Mouse (Mus musculus) midbrain, embryonic 12.5 days (tissue): ENCODE results near the gene Slirp. TPM values are rescaled to one million over a fixed set of nuclear protein-coding genes. Genes with fewer than 3 reads are reported as not detected.
"Not testable (repeated sequence)": the region's sequence is repeated elsewhere in the genome, so short reads cannot be mapped to it uniquely, and the experiment has no call there.

Experiments used
- ATAC-seq: fragments of 200-750 bp; cut with Nextera tagmentation; 2 replicates; pipeline ENCODE4 v1.8.0; 2017; ENCODE audit warnings: low read depth, moderate TSS enrichment, moderate library complexity; ENCODE audit not compliant: low FRiP score
- H3K27ac ChIP-seq: fragments of 300-500 bp; sonication (generic); replicated peaks from 2 replicates; pipeline ENCODE4 v1.5.1; 2016; ENCODE audit warnings: mild to moderate bottlenecking
- H3K27me3 ChIP-seq: fragments of 300-500 bp; sonication (generic); 2 replicates; pipeline ENCODE4 v1.6.1; 2016; ENCODE audit warnings: mild to moderate bottlenecking
- H3K36me3 ChIP-seq: fragments of 300-500 bp; sonication (generic); 2 replicates; pipeline ENCODE4 v1.6.1; 2016
- H3K4me1 ChIP-seq: fragments of 300-500 bp; sonication (generic); 2 replicates; pipeline ENCODE4 v1.6.1; 2016
- H3K4me2 ChIP-seq: fragments of 300-500 bp; sonication (generic); replicated peaks from 2 replicates; pipeline ENCODE4 v1.6.1; 2016; ENCODE audit warnings: mild to moderate bottlenecking, moderate library complexity
- H3K4me3 ChIP-seq: fragments of 300-500 bp; sonication (generic); 2 replicates; pipeline ENCODE4 v1.5.1; 2016; ENCODE audit warnings: mild to moderate bottlenecking
- H3K9ac ChIP-seq: fragments of 300-500 bp; sonication (generic); replicated peaks from 2 replicates; pipeline ENCODE4 v1.6.1; 2016; ENCODE audit warnings: mild to moderate bottlenecking, moderate library complexity
- H3K9me3 ChIP-seq: fragments of 300-500 bp; sonication (generic); 2 replicates; pipeline ENCODE4 v1.6.1; 2016; ENCODE audit warnings: mild to moderate bottlenecking
- WGBS: fragments of 180-500 bp; shearing (Covaris S2); methylation state at CpG from one replicate; pipeline ENCODE4 v1.1.7; 2016; 5-methylcytosine and 5-hydroxymethylcytosine counted together
- polyA plus RNA-seq: library from polyadenylated mRNA; unstranded; fragments of >200 nt; fragmentation: Nextera tagmentation; extraction: Ambion mirVana; gene quantifications from 2 replicates; pipeline ENCODE4 v1.2.1, GENCODE M21; 2016

The Slirp gene
- polyA plus RNA-seq, 1 experiment from 2014 or later = 281 TPM

GRCm38 (mm10) chr12:87442177-87443114, 1.2 kb upstream of the Slirp start:
- Histone ChIP-seq H3K4me2 (peak overlapping the region; percentile 85), H3K27ac (no peak overlapping the region), H3K4me3 (peak overlapping the region; percentile 98), H3K27me3 (no peaks in the 10 kb centered on the region), H3K36me3 (peaks cover 46% of the 10 kb centered on the region), H3K4me1 (peaks cover 23% of the 10 kb centered on the region), H3K9ac (peak overlapping the region; percentile 92), H3K9me3 (no peaks in the 10 kb centered on the region)
- ATAC-seq = no peak
- WGBS = 33% methylated on average over 12 of the region's 12 CpGs

- WGBS = under 1% methylated on average over 33 of the region's 33 CpGs
- H3K27me3 ChIP-seq = no peaks in the 10 kb centered on the region
- ATAC-seq = peak; percentile 90
- peak overlapping the region; percentile 86 for H3K27ac ChIP-seq
- H3K9ac ChIP-seq = peak overlapping the region; percentile 92
- H3K36me3 ChIP-seq = peaks cover 46% of the 10 kb centered on the region
- peaks cover 23% of the 10 kb centered on the region for H3K4me1 ChIP-seq
- H3K4me3 ChIP-seq = peak overlapping the region; percentile 98
- peak overlapping the region; percentile 85 for H3K4me2 ChIP-seq
- no peaks in the 10 kb centered on the region for H3K9me3 ChIP-seq
Measured at GRCm38 (mm10) chr12:87443115-87443699, 489 bp upstream of the Slirp start.

- Histone ChIP-seq H3K4me1 (peaks cover 23% of the 10 kb centered on the region), H3K36me3 (peaks cover 45% of the 10 kb centered on the region), H3K9me3 (no peaks in the 10 kb centered on the region), H3K4me2 (peak overlapping the region; percentile 85), H3K4me3 (peak overlapping the region; percentile 98), H3K9ac (peak overlapping the region; percentile 92), H3K27me3 (no peaks in the 10 kb centered on the region), H3K27ac (no peak overlapping the region)
- no peak; the same call in 1 of the 2 replicates for ATAC-seq
- 4% methylated on average over 16 of the region's 16 CpGs for WGBS
Measured at GRCm38 (mm10) chr12:87444211-87444610, 515 bp downstream of the Slirp start.

GRCm38 (mm10) chr12:87449456-87449855, 5.8 kb downstream of the Slirp start:
- WGBS = 93% methylated on average over 9 of the region's 9 CpGs
- no peak overlapping the region for H3K4me3 ChIP-seq
- H3K9me3 ChIP-seq = no peaks in the 10 kb centered on the region

GRCm38 (mm10) chr12:87464678-87465297, 21.1 kb downstream of the Slirp start:
- peaks cover 5% of the 10 kb centered on the region; the same call in 1 of the 2 replicates for H3K4me1 ChIP-seq
- WGBS = 93% methylated on average over 6 of the region's 6 CpGs
- no peaks in the 10 kb centered on the region for H3K27me3 ChIP-seq
- peaks cover 72% of the 10 kb centered on the region for H3K36me3 ChIP-seq
- H3K9ac ChIP-seq = no peak overlapping the region
- no peaks in the 10 kb centered on the region for H3K9me3 ChIP-seq
- no peak overlapping the region for H3K27ac ChIP-seq
- no peak overlapping the region for H3K4me2 ChIP-seq
- no peak for ATAC-seq
- no peak overlapping the region for H3K4me3 ChIP-seq

More at GRCm38 (mm10) chr12:87449456-87449855, 5.8 kb downstream of the Slirp start:
- Histone ChIP-seq H3K27me3 (no peaks in the 10 kb centered on the region), H3K9ac (no peak overlapping the region), H3K27ac (no peak overlapping the region), H3K4me2 (no peak overlapping the region), H3K4me1 (peaks cover 7% of the 10 kb centered on the region), H3K36me3 (peaks cover 75% of the 10 kb centered on the region)
- ATAC-seq = no peak

GRCm38 (mm10) chr12:87470263-87471136, 26.8 kb downstream of the Slirp start:
- H3K4me3 ChIP-seq = peak overlapping the region; percentile 76
- H3K9ac ChIP-seq = peak overlapping the region; percentile 89
- no peaks in the 10 kb centered on the region; the same call in 1 of the 2 replicates for H3K27me3 ChIP-seq
- peak overlapping the region; percentile 71 for H3K4me2 ChIP-seq
- H3K27ac ChIP-seq = no peak overlapping the region
- no peak for ATAC-seq
- H3K36me3 ChIP-seq = peaks cover 22% of the 10 kb centered on the region
- H3K4me1 ChIP-seq = peaks cover 17% of the 10 kb centered on the region
- H3K9me3 ChIP-seq = no peaks in the 10 kb centered on the region
- WGBS = 76% methylated on average over 7 of the region's 7 CpGs

GRCm38 (mm10) chr12:87471421-87471963, 27.8 kb downstream of the Slirp start:
- under 1% methylated on average over 19 of the region's 19 CpGs for WGBS
- Histone ChIP-seq H3K36me3 (peaks cover 21% of the 10 kb centered on the region), H3K4me3 (peak overlapping the region; percentile 76), H3K9me3 (no peaks in the 10 kb centered on the region), H3K27me3 (no peaks in the 10 kb centered on the region; the same call in 1 of the 2 replicates), H3K27ac (peak overlapping the region; percentile 88), H3K9ac (peak overlapping the region; percentile 89), H3K4me1 (peaks cover 17% of the 10 kb centered on the region), H3K4me2 (peak overlapping the region; percentile 71)
- ATAC-seq = no peak

- 3% methylated on average over 45 of the region's 45 CpGs for WGBS
- H3K27ac ChIP-seq = peak within 1 kb of the TSS; percentile 88
- peaks cover 14% of the 10 kb centered on the region for H3K36me3 ChIP-seq
- H3K4me1 ChIP-seq = peaks cover 12% of the 10 kb centered on the region
- no peaks in the 10 kb centered on the region; the same call in 1 of the 2 replicates for H3K27me3 ChIP-seq
- H3K9me3 ChIP-seq = no peaks in the 10 kb centered on the region
- H3K9ac ChIP-seq = peak within 1 kb of the TSS; percentile 89
- peak within 1 kb of the TSS; percentile 76 for H3K4me3 ChIP-seq
- H3K4me2 ChIP-seq = peak within 1 kb of the TSS; percentile 71
- ATAC-seq = peak; percentile 95
Measured at GRCm38 (mm10) chr12:87471964-87472786, 28.5 kb downstream of the Slirp start, which contains the start of gene Snw1. TSS of gene Snw1 (minus strand) at chr12:87472274.

GRCm38 (mm10) chr12:87474756-87475155, 31.1 kb downstream of the Slirp start:
- WGBS = 82% methylated on average over 3 of the region's 3 CpGs
- H3K4me3 ChIP-seq = no peak overlapping the region
- H3K27ac ChIP-seq = no peak overlapping the region
- H3K9me3 ChIP-seq = no peaks in the 10 kb centered on the region
- H3K9ac ChIP-seq = no peak overlapping the region
- peaks cover 12% of the 10 kb centered on the region for H3K4me1 ChIP-seq
- no peak for ATAC-seq
- no peak overlapping the region for H3K4me2 ChIP-seq
- no peaks in the 10 kb centered on the region; the same call in 1 of the 2 replicates for H3K27me3 ChIP-seq
- no peaks in the 10 kb centered on the region for H3K36me3 ChIP-seq

- H3K4me2 ChIP-seq, H3K4me3 ChIP-seq, H3K4me1 ChIP-seq, ATAC-seq, H3K27me3 ChIP-seq, H3K36me3 ChIP-seq, H3K9me3 ChIP-seq, H3K9ac ChIP-seq, H3K27ac ChIP-seq: not testable (repeated sequence)
- 92% methylated on average over 5 of the region's 5 CpGs for WGBS
Measured at GRCm38 (mm10) chr12:87482482-87482881, 38.8 kb downstream of the Slirp start.
